Mouse (Mus musculus) megakaryocyte, adult 5-6 weeks (primary cell): ENCODE results near the gene Pkmyt1. TPM values are rescaled to one million over a fixed set of nuclear protein-coding genes. Genes with fewer than 3 reads are reported as not detected.

Experiments used
- ATAC-seq: 2 replicates; pipeline ENCODE4 v1.8.0; 2016; ENCODE audit warnings: mild to moderate bottlenecking, inconsistent platforms; ENCODE audit not compliant: poor library complexity, severe bottlenecking
- total RNA-seq, 2 experiments: library from RNA; stranded (forward) in 1 of 2; stranded (reverse) in 1 of 2; fragments of 153-499, 151-499 nt in 1 of 2; fragments of 221-1000, 200-1000 nt in 1 of 2; gene quantifications; 2 replicates each; pipeline versions ENCODE4 v1.2.3 to v1.2.4; 2015 to 2017

Gene Pkmyt1
- total RNA-seq, 2 experiments from 2014 or later: 15.9 to 32.2 TPM

DNA sequence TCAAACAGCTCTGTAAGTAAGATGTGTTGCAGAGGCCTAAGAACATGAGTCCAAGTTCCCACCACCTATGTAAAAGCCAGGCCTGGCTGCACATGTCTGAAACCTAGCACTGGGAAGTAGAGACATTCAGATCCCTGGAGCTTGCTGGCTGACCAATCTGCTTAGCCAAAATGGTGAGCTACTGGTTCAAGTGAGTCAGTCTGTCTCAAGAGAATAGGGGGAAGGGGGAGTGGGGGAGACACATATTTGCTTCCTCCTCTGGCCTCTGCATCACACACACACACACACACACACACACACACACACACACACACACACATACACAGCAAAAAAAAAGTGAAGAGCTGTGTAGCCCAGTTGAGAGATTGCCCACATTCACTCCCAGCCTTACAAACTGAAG lies 57.2 kb downstream of the Pkmyt1 start:
- no peak for ATAC-seq

DNA sequence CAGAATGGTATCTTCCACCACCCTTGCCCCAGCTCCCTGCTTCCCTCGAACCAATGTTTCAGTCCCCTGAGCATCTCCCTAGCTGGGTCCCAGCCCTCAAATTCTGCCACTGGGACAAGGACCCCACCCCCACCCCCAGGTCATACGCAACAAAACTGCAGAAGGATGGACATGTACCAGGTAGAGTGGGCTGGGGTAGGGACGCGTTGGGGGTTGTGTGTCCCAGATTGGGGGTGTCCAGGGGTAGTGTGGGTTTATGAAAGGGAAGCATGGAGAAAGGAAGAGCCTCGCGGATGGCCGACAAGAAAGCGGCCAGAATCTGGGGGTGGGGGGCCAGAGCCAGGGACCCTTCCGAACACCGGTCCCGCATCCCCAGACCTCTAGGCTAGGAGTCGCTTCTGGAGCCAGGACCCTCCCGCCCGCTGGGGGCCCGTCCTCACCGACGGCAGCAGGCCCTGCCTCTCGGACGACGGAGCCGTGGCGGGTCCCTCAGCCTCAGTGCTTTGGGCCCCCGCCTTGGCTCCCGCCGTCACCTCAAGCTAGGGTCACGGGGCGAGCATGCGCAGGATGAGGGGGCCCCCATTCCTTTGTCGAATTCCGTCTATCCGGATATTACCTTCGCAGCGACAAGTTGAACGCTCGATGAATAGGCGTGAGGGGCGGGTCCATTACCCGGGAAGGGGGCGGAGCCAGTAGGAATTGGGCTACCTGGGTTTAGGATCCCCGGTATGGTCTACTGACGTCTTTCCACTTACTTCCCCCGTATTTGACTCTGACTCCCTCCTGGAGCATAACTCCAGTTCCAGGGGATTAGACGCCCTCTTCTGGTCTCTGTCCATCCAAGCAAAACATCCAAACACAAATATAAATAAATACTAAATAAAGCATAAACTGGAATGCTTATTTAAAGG lies 59.7 kb downstream of the Pkmyt1 start, which contains the start of gene Flywch2:
Flywch2 (minus strand) TSS at position 521 of the 911 bp plus-strand sequence.
- peak; percentile 36 for ATAC-seq

Other genes starting within 250 kb of the Pkmyt1 start
- gene Vmn2r117, start 246.6 kb upstream of the Pkmyt1 start, total RNA-seq (2015): not detected in 2 replicates
- gene Vmn2r117, start 246.6 kb upstream of the Pkmyt1 start, total RNA-seq (2017): not detected in 2 replicates
- 2.1 and 2.4 TPM in 2 replicates for gene Zfp213, start 162.1 kb upstream of the Pkmyt1 start, total RNA-seq (2015)
- gene Zfp213, start 162.1 kb upstream of the Pkmyt1 start, total RNA-seq (2017): 2.7 and 4.7 TPM in 2 replicates
- gene Zfp13, start 126.8 kb upstream of the Pkmyt1 start, total RNA-seq (2015): not detected in 2 replicates
- 0.18 TPM in 1 of 2 replicates, not detected in the other for gene Zfp13, start 126.8 kb upstream of the Pkmyt1 start, total RNA-seq (2017)
- not detected in 2 replicates for gene Zscan10, start 125.5 kb upstream of the Pkmyt1 start, total RNA-seq (2015)
- gene Zscan10, start 125.5 kb upstream of the Pkmyt1 start, total RNA-seq (2017): not detected in 2 replicates
- 22.6 and 32.1 TPM in 2 replicates for gene Mmp25, start 81.1 kb upstream of the Pkmyt1 start, total RNA-seq (2015)
- gene Mmp25, start 81.1 kb upstream of the Pkmyt1 start, total RNA-seq (2017): 14.0 and 19.5 TPM in 2 replicates
- gene Bicdl2, start 65.8 kb upstream of the Pkmyt1 start, total RNA-seq (2015): not detected in 2 replicates
- 0.45 TPM in 1 of 2 replicates, not detected in the other for gene Bicdl2, start 65.8 kb upstream of the Pkmyt1 start, total RNA-seq (2017)
- 67.4 and 97.1 TPM in 2 replicates for gene Hcfc1r1, start 52.7 kb upstream of the Pkmyt1 start, total RNA-seq (2015)
- 38.1 and 52.4 TPM in 2 replicates for gene Hcfc1r1, start 52.7 kb upstream of the Pkmyt1 start, total RNA-seq (2017)
- gene Thoc6, start 52.5 kb upstream of the Pkmyt1 start, total RNA-seq (2015): 26.5 and 26.8 TPM in 2 replicates
- gene Thoc6, start 52.5 kb upstream of the Pkmyt1 start, total RNA-seq (2017): 38.5 and 45.2 TPM in 2 replicates
- gene Tnfrsf12a, start 48.9 kb upstream of the Pkmyt1 start, total RNA-seq (2015): 1.8 and 5.8 TPM in 2 replicates
- 5.9 and 7.7 TPM in 2 replicates for gene Tnfrsf12a, start 48.9 kb upstream of the Pkmyt1 start, total RNA-seq (2017)
- gene Cldn6, start 47.1 kb upstream of the Pkmyt1 start, total RNA-seq (2015): not detected in 2 replicates
- gene Cldn6, start 47.1 kb upstream of the Pkmyt1 start, total RNA-seq (2017): not detected in 2 replicates
- not detected in 2 replicates for gene Cldn9, start 42.3 kb upstream of the Pkmyt1 start, total RNA-seq (2015)
- not detected in 2 replicates for gene Cldn9, start 42.3 kb upstream of the Pkmyt1 start, total RNA-seq (2017)
- not detected in 2 replicates for gene 1520401A03Rik, start 3.6 kb upstream of the Pkmyt1 start, total RNA-seq (2015)
- not detected in 2 replicates for gene 1520401A03Rik, start 3.6 kb upstream of the Pkmyt1 start, total RNA-seq (2017)
- gene Paqr4, start 14.5 kb downstream of the Pkmyt1 start, total RNA-seq (2015): 3.3 and 4.1 TPM in 2 replicates
- 7.6 and 10.1 TPM in 2 replicates for gene Paqr4, start 14.5 kb downstream of the Pkmyt1 start, total RNA-seq (2017)
- gene Kremen2, start 19.5 kb downstream of the Pkmyt1 start, total RNA-seq (2015): not detected in 2 replicates
- gene Kremen2, start 19.5 kb downstream of the Pkmyt1 start, total RNA-seq (2017): not detected in 2 replicates
- gene Flywch1, start 45.3 kb downstream of the Pkmyt1 start, total RNA-seq (2015): 3.1 and 3.7 TPM in 2 replicates
- gene Flywch1, start 45.3 kb downstream of the Pkmyt1 start, total RNA-seq (2017): 7.7 and 12.0 TPM in 2 replicates
- 0.66 TPM in 1 of 2 replicates, not detected in the other for gene Flywch2, start 59.7 kb downstream of the Pkmyt1 start, total RNA-seq (2015)
- gene Flywch2, start 59.7 kb downstream of the Pkmyt1 start, total RNA-seq (2017): 0.92 TPM in 1 of 2 replicates, not detected in the other
- gene Srrm2, start 64.2 kb downstream of the Pkmyt1 start, total RNA-seq (2015): 210 and 224 TPM in 2 replicates
- gene Srrm2, start 64.2 kb downstream of the Pkmyt1 start, total RNA-seq (2017): 81.2 and 117 TPM in 2 replicates
- 283 and 294 TPM in 2 replicates for gene Elob, start 102.8 kb downstream of the Pkmyt1 start, total RNA-seq (2015)
- gene Elob, start 102.8 kb downstream of the Pkmyt1 start, total RNA-seq (2017): 113 and 140 TPM in 2 replicates
- not detected in 2 replicates for gene Prss33, start 109.7 kb downstream of the Pkmyt1 start, total RNA-seq (2015)
- gene Prss33, start 109.7 kb downstream of the Pkmyt1 start, total RNA-seq (2017): not detected in 2 replicates
- not detected in 2 replicates for gene Prss32, start 117.5 kb downstream of the Pkmyt1 start, total RNA-seq (2015)
- not detected in 2 replicates for gene Prss32, start 117.5 kb downstream of the Pkmyt1 start, total RNA-seq (2017)
- not detected in 2 replicates for gene Prss41, start 117.8 kb downstream of the Pkmyt1 start, total RNA-seq (2015)
- gene Prss41, start 117.8 kb downstream of the Pkmyt1 start, total RNA-seq (2017): not detected in 2 replicates
- not detected in 2 replicates for gene Prss21, start 141.7 kb downstream of the Pkmyt1 start, total RNA-seq (2015)
- gene Prss21, start 141.7 kb downstream of the Pkmyt1 start, total RNA-seq (2017): not detected in 2 replicates
- gene Dcpp1, start 154.5 kb downstream of the Pkmyt1 start, total RNA-seq (2015): not detected in 2 replicates
- not detected in 2 replicates for gene Dcpp1, start 154.5 kb downstream of the Pkmyt1 start, total RNA-seq (2017)
- gene Dcpp2, start 154.5 kb downstream of the Pkmyt1 start, total RNA-seq (2015): not detected in 2 replicates
- not detected in 2 replicates for gene Dcpp2, start 154.5 kb downstream of the Pkmyt1 start, total RNA-seq (2017)
- gene Dcpp3, start 191.1 kb downstream of the Pkmyt1 start, total RNA-seq (2015): not detected in 2 replicates
- gene Dcpp3, start 191.1 kb downstream of the Pkmyt1 start, total RNA-seq (2017): not detected in 2 replicates
- gene Sbp, start 215.3 kb downstream of the Pkmyt1 start, total RNA-seq (2015): not detected in 2 replicates
- gene Sbp, start 215.3 kb downstream of the Pkmyt1 start, total RNA-seq (2017): not detected in 2 replicates
- gene Sbpl, start 228.9 kb downstream of the Pkmyt1 start, total RNA-seq (2015): not detected in 2 replicates
- gene Sbpl, start 228.9 kb downstream of the Pkmyt1 start, total RNA-seq (2017): not detected in 2 replicates